Mouse (Mus musculus) midbrain, postnatal 0 days (tissue): Measurements from ENCODE around the gene Mfap1a. TPM values are rescaled to one million over a fixed set of nuclear protein-coding genes. Genes with fewer than 3 reads are reported as not detected.
"Not testable (repeated sequence)": the region's sequence is repeated elsewhere in the genome, so short reads cannot be mapped to it uniquely, and the experiment has no call there.

Experiments used
- ATAC-seq: fragments of 200-750 bp; cut with Nextera tagmentation; 2 replicates; pipeline ENCODE4 v1.8.0; 2017; ENCODE audit warnings: moderate number of reproducible peaks, mild to moderate bottlenecking, moderate TSS enrichment, moderate library complexity; ENCODE audit not compliant: low FRiP score
- DNase-seq: peaks from one replicate; pipeline ENCODE4 v3.0.0-alpha.2; 2015; ENCODE audit warnings: low spot score
- H3K27ac ChIP-seq: fragments of 300-500 bp; sonication (generic); 2 replicates; pipeline ENCODE4 v1.5.1; 2014; ENCODE audit warnings: low read depth, mild to moderate bottlenecking, low read length, mixed read lengths
- H3K27me3 ChIP-seq: fragments of 300-500 bp; sonication (generic); 2 replicates; pipeline ENCODE4 v1.6.1; 2014; ENCODE audit warnings: low read length, control low read depth, mixed read lengths; ENCODE audit not compliant: insufficient read depth
- H3K36me3 ChIP-seq: fragments of 300-500 bp; sonication (generic); 2 replicates; pipeline ENCODE4 v1.6.1; 2014; ENCODE audit warnings: low read length, control low read depth, mixed read lengths; ENCODE audit not compliant: insufficient read depth
- H3K4me1 ChIP-seq: fragments of 300-500 bp; sonication (generic); 2 replicates; pipeline ENCODE4 v1.6.1; 2014; ENCODE audit warnings: mild to moderate bottlenecking, control low read depth, antibody characterized with exemption, low read length, mixed read lengths; ENCODE audit not compliant: insufficient read depth
- H3K4me2 ChIP-seq: fragments of 300-500 bp; sonication (generic); 2 replicates; pipeline ENCODE4 v1.6.1; 2014; ENCODE audit warnings: low read depth, mild to moderate bottlenecking, low read length, mixed read lengths; ENCODE audit not compliant: poor library complexity, severe bottlenecking
- H3K4me3 ChIP-seq: fragments of 300-500 bp; sonication (generic); 2 replicates; pipeline ENCODE4 v1.5.1; 2014; ENCODE audit warnings: low read depth, mild to moderate bottlenecking, low read length, moderate library complexity
- H3K9ac ChIP-seq: fragments of 300-500 bp; sonication (generic); replicated peaks from 2 replicates; pipeline ENCODE4 v1.6.1; 2014; ENCODE audit warnings: mild to moderate bottlenecking, low read length, moderate library complexity, mixed read lengths; ENCODE audit not compliant: poor library complexity, severe bottlenecking
- H3K9me3 ChIP-seq: fragments of 300-500 bp; sonication (generic); 2 replicates; pipeline ENCODE4 v1.6.1; 2016; ENCODE audit warnings: low read length, control low read depth
- CTCF ChIP-seq: IDR thresholded peaks from 2 replicates; pipeline ENCODE4 v1.5.1; 2016; ENCODE audit warnings: antibody characterized with exemption, mild to moderate bottlenecking
- WGBS: fragments of 180-500 bp; shearing (Covaris S2); extraction: QIAGEN DNeasy Blood & Tissue Kit; methylation state at CpG from one replicate; pipeline ENCODE4 v1.1.7; 2014; 5-methylcytosine and 5-hydroxymethylcytosine counted together
- polyA plus RNA-seq: library from polyadenylated mRNA; unstranded; fragments of >200 nt; fragmentation: Nextera tagmentation; extraction: Ambion mirVana; gene quantifications from 2 replicates; pipeline ENCODE4 v1.2.1, GENCODE M21; 2015
- total RNA-seq: library from RNA; depleted of rRNA; stranded (reverse); fragments of >200 nt; gene quantifications from 2 replicates; pipeline ENCODE4 v1.2.3, GENCODE M21; 2014

Mfap1a gene
- total and polyA plus RNA-seq, 2 experiments from 2014 or later = 14.2 to 20.8 TPM

GRCm38 (mm10) chr2:121522006-121522405 is 15.5 kb upstream of the Mfap1a start:
- H3K4me2 ChIP-seq = no peak overlapping the region
- no peaks in the 10 kb centered on the region for H3K9me3 ChIP-seq
- no peak for DNase-seq
- H3K4me3 ChIP-seq = no peak overlapping the region
- TF ChIP-seq CTCF = no peak
- H3K27ac ChIP-seq = no peak overlapping the region
- H3K27me3 ChIP-seq = no peaks in the 10 kb centered on the region
- no peak for ATAC-seq
- no peak overlapping the region for H3K9ac ChIP-seq
- 97% methylated on average over 2 of the region's 2 CpGs for WGBS
- H3K36me3 ChIP-seq = no peaks in the 10 kb centered on the region
- no peaks in the 10 kb centered on the region for H3K4me1 ChIP-seq

DNA sequence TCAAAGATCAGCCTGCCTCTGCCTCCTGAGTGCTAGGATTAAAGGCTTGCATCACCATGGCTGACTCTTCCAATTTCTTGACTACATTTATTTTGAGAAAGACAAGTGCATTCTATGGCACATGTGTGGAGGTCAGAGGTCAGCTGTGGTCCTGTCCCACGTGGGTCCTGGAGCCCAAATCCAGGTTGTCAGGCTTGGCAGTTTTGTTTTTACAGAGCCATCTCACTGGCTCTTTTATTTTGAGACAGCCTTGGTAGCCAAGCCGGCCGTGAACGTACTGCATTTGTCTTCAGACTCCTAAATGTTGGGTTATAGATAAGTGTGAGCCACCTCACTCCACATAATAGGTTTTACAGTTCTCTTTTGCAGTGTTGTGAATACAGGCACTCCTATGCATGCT is 12.2 kb upstream of the Mfap1a start:
- H3K9me3 ChIP-seq, H3K9ac ChIP-seq, DNase-seq, H3K27me3 ChIP-seq, H3K36me3 ChIP-seq, H3K27ac ChIP-seq, H3K4me1 ChIP-seq, ATAC-seq, H3K4me2 ChIP-seq, H3K4me3 ChIP-seq: not testable (repeated sequence)
- WGBS = 94% methylated on average over 4 of the region's 4 CpGs

DNA sequence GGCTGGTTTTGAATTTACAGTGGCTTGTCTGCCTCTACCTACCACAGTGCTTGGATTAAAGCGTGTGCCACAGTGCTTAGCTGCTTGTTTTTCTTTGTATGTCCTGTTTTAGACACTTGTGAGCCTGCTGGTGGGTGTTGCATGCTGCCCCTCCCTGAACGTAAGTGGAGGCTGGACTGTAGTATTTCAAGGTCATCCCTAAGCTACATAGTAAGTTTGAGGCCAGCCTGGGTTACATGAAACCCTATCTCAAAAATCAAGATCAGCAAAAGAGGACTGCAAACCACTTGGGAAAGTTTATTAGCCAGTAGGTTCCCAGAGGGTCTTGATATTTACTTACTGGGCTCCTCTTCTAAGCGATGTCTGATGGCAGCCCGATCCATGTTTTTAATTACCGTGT is 11.6 kb upstream of the Mfap1a start:
- DNase-seq (no peak), ATAC-seq (no peak)
- H3K4me1 ChIP-seq = no peaks in the 10 kb centered on the region
- H3K9ac ChIP-seq = no peak overlapping the region
- no peaks in the 10 kb centered on the region for H3K27me3 ChIP-seq
- TF ChIP-seq CTCF = no peak
- H3K27ac ChIP-seq = no peak overlapping the region
- no peaks in the 10 kb centered on the region for H3K36me3 ChIP-seq
- H3K4me2 ChIP-seq = no peak overlapping the region
- no peaks in the 10 kb centered on the region for H3K9me3 ChIP-seq
- no peak overlapping the region for H3K4me3 ChIP-seq
- WGBS = 93% methylated on average over 5 of the region's 5 CpGs

- Histone ChIP-seq H3K27me3 (no peaks in the 10 kb centered on the region), H3K27ac (no peak overlapping the region), H3K4me2 (no peak overlapping the region), H3K4me1 (no peaks in the 10 kb centered on the region), H3K9ac (no peak overlapping the region), H3K9me3 (no peaks in the 10 kb centered on the region), H3K4me3 (no peak overlapping the region), H3K36me3 (no peaks in the 10 kb centered on the region)
- 95% methylated on average over 4 of the region's 4 CpGs for WGBS
- TF ChIP-seq CTCF = no peak
- ATAC-seq = no peak
- DNase-seq = no peak
Observed at GRCm38 (mm10) chr2:121514211-121514610, 7.7 kb upstream of the Mfap1a start.

DNA sequence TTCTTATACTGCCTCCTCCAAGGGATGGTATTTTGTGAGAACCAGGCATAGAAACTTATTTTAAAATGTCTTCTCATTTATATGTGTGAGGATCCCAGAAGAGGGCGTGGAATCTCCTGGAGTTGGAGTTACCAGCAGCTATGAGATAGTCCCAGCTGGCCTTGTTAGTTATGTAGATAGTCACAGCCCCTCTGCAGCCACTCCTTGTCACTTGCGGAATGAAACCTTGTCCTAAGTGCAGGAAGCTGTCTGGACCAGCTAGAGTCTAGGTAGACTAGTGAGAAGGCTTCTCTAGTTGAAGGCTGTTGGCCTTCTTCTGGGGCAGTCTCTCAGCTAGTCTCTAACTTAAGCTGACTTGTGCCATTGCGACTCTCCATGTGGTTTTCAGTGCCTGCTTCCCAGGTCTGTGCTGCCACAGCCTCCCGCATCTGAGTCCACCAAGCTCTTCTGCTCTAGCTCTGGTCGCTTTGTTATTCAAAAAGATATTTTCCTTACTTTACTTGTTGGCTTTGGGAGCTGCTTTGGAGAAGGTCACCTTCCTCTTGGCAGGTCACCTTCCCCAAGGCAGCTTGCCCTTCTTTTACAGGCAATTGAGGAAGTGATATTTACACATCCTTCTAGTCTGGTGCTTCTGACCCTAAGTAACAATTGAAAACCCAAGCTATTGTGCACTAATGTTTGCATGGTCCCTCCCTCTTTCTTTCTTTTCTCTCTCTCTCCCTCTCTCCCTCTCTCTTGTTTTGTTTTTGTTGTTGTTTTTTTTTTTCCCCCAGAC is 6.7 kb upstream of the Mfap1a start:
- H3K4me1 ChIP-seq, H3K9ac ChIP-seq, H3K9me3 ChIP-seq, H3K4me3 ChIP-seq, H3K4me2 ChIP-seq, H3K27me3 ChIP-seq, ATAC-seq, H3K36me3 ChIP-seq, DNase-seq, H3K27ac ChIP-seq: not testable (repeated sequence)
- WGBS = 94% methylated on average over 4 of the region's 5 CpGs

- Histone ChIP-seq H3K27me3 (no peaks in the 10 kb centered on the region), H3K36me3 (no peaks in the 10 kb centered on the region), H3K4me2 (no peak overlapping the region), H3K4me3 (no peak overlapping the region), H3K4me1 (no peaks in the 10 kb centered on the region), H3K9ac (no peak overlapping the region), H3K9me3 (no peaks in the 10 kb centered on the region), H3K27ac (no peak overlapping the region)
- ATAC-seq (no peak), DNase-seq (no peak)
- 93% methylated on average over 8 of the region's 8 CpGs for WGBS
- no peak for TF ChIP-seq CTCF
Observed at GRCm38 (mm10) chr2:121511401-121511800, 4.9 kb upstream of the Mfap1a start.
